Mouse (Mus musculus): Measurements from ENCODE around the gene H1fx.

DNA sequence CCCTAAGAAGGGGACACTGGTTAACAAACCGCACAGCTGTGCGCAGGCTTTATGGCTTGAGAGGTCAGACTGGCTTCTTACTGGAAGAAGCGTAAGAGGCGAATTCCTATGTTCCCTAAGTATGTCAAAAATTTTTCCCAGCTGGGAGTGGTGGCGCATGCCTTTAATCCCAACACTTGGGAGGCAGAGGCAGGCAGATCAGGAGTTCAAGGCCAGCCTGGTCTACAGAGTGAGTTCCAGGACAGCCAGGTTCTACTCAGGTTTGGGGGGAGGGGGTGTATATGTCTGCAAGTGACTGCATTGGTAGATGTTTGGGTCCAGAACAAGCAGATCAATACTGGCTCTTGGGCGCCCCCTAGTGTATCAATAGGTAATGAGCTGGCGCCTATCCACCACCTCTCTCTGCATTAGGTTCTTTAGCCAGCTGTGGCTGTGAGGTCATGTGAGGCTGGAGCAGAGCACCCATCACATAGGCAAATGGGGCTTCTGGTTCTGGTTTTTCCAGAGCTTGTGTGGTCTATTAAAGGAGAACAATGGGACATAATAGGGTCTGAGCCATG is 16.3 kb upstream of the H1fx start:
- TF ChIP-seq POLR2A (IDR thresholded peaks at IDR 0.05; ENCODE audit: low read depth, low read length) (no peak), CTCF (IDR thresholded peaks at IDR 0.05; ENCODE audit: extremely low read depth, insufficient read length, insufficient replicate concordance, low read depth, low read length) (peak; percentile 69; the same call in 1 of the 2 replicates)

Measured in small intestine, adult 2 months (tissue).